Mouse (Mus musculus): ENCODE data around the gene Scnn1b.

- TF ChIP-seq CTCF (IDR thresholded peaks at IDR 0.05; ENCODE audit: control insufficient read depth, insufficient read depth, insufficient read length), result no peak
- no peak for TF ChIP-seq USF1 (IDR thresholded peaks at IDR 0.05; ENCODE audit: low read depth)
- TF ChIP-seq MAX (IDR thresholded peaks at IDR 0.05), result no peak
These were observed 29.4 kb upstream of the Scnn1b start for GRCm38 (mm10) chr7:121835392-121835791.

All from C2C12 (cell line).